Mouse (Mus musculus) gastrocnemius, adult 2 months (tissue): ENCODE data around the gene Foxp1. TPM values are rescaled to one million over a fixed set of nuclear protein-coding genes. Genes with fewer than 3 reads are reported as not detected.

Source experiments
- DNase-seq: peaks from one replicate; pipeline ENCODE4 v3.0.0; 2022
- H3K27ac ChIP-seq: fragments of 200-600 bp; 2 replicates; pipeline ENCODE4 v1.8.1; 2022; ENCODE audit warnings: mild to moderate bottlenecking
- H3K4me3 ChIP-seq: fragments of 200-600 bp; 2 replicates; pipeline ENCODE4 v1.8.1; 2022; ENCODE audit warnings: mild to moderate bottlenecking, moderate library complexity
- CTCF ChIP-seq: fragments of 200-600 bp; IDR thresholded peaks from 2 replicates; pipeline ENCODE4 v1.8.1; 2022; ENCODE audit warnings: antibody characterized with exemption, mild to moderate bottlenecking, moderate library complexity
- intact Hi-C: fragments of 180-260 bp; cut with DNase I; formaldehyde crosslinking; loops from one replicate; pipeline ENCODE4 v1.15.1; 2025
- total RNA-seq, 2 experiments: library from RNA; stranded (reverse); gene quantifications; 2 replicates each; pipeline ENCODE4 v1.2.3; 2021

The Foxp1 gene
- total RNA-seq, 2 experiments from 2014 or later, result 17.4 to 20.9 TPM

GRCm38 (mm10) chr6:99344966-99345365 lies 177.6 kb downstream of the Foxp1 start:
- intact Hi-C loops, result no loop called here
- no peak for DNase-seq
- Histone ChIP-seq H3K27ac (no peak overlapping the region), H3K4me3 (no peak overlapping the region)
- TF ChIP-seq CTCF, result no peak

- no peak overlapping the region for H3K27ac ChIP-seq
- intact Hi-C loops, result no loop called here
- no peak overlapping the region for H3K4me3 ChIP-seq
- DNase-seq, result no peak
- no peak for TF ChIP-seq CTCF
These were observed 178.2 kb downstream of the Foxp1 start for GRCm38 (mm10) chr6:99344357-99344756.

DNA sequence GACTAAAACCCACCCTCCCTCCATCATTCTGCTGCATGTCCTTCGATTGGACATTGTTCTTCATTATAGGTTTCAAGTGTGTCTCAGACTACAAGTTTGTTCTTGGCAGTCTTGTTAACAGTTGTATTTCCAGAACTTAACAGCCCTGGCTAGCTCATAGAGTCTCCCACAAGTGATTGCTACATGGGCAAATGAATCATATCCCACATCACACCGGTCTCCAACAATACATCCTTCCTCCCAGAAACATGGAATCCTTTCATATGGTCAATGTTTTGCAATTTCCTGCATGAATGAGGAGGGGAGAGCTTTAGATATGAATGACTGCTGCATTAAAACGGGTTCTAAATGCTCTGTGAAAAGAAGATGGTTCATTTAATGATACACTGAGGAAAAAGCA lies 178.7 kb downstream of the Foxp1 start:
- Histone ChIP-seq H3K27ac (no peak overlapping the region), H3K4me3 (no peak overlapping the region)
- TF ChIP-seq CTCF, result no peak
- no peak for DNase-seq
- intact Hi-C loops, result no loop called here

- H3K27ac ChIP-seq, result no peak overlapping the region
- no peak overlapping the region for H3K4me3 ChIP-seq
- no peak for TF ChIP-seq CTCF
- intact Hi-C loops, result no loop called here
- no peak for DNase-seq
These were observed 180.1 kb downstream of the Foxp1 start for GRCm38 (mm10) chr6:99342416-99342815.

GRCm38 (mm10) chr6:99340902-99341301 lies 181.6 kb downstream of the Foxp1 start:
- no peak for DNase-seq
- intact Hi-C loops, result no loop called here
- TF ChIP-seq CTCF, result no peak
- Histone ChIP-seq H3K27ac (no peak overlapping the region), H3K4me3 (no peak overlapping the region)

DNA sequence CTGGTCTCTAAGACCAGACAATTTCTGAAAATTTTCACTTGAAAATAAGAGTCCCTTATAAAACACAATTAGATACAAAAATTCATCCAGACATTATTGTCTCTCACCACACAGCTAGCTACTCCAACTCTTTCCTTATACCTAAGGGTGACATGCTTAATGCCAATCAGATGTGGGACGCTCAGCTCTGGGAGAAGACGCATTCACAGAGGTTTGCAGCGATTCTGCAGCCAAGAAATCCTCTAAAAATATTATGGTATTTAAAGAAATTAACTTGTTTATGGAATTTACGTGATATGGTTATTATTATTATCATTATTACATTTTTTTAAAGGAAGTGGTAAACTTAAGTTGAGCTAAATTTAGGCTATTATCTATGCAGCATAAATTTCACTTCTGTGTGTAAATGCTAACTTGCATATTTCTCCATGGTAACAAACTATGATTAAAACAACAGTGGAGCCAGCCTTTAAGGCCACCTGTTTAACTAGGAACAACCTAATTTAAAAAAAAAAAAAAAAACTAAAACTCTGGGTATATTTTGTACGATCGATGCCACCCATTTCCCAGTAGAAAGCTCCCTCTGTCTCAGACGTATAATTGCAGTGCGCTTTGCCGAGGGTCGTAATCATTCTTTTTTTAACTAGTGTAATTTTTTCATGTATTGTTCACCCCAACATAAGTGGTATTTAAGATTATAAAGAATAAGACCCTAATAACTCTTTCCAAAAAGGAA lies 182.4 kb downstream of the Foxp1 start:
- DNase-seq, result no peak
- Histone ChIP-seq H3K27ac (no peak overlapping the region), H3K4me3 (no peak overlapping the region)
- no peak for TF ChIP-seq CTCF
- intact Hi-C loops, result no loop called here

DNA sequence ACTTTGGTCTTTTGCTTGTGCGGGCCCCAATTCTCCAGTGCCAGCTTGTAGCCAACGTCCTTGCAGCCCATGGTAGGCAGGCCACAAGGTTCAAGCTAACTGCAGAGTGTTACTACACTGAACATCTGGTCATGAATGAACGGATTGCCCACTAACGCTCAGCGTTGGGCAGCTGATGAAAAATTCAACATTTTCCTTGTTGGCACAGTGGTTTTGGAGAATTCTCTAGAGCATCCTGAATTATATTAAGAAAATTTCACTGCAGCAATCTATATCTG lies 183.2 kb downstream of the Foxp1 start:
- Histone ChIP-seq H3K4me3 (no peak overlapping the region), H3K27ac (no peak overlapping the region)
- intact Hi-C loops, result no loop called here
- no peak for DNase-seq
- no peak for TF ChIP-seq CTCF

DNA sequence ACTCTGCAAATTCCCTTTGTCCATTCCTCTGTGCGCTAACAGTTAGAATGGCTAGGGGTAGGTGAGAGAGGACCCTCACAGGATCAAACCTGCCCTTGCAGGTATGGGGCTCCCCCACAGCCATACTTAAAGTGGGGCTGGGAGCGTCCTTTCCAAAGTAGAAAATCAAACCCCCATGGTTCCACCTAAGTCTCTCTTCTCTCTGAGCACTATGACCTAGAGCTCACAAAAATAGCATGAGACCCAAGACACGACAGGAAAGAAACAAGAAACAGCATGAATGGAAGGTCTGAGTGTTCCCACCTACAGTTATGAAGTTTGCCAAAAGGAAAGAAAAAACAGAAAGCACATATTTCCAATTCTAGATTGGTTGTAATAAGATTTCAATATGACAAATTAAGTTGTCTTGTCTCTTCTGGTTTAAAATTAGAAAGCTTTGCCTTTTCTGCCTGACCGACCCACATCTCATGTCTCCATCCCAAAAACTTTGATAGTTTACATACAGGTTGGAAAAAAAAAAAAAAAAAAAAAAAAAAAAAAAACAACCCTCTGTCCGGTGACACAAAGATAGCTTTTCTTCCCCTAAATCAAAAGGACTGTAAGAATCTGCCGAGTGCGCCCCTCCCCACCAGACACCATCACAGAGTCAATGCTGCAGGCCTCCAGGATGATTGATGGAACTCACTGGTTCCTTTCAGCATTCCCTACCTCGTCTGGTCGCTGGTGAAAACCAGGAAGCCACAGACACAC lies 183.8 kb downstream of the Foxp1 start:
- DNase-seq, result no peak
- no peak for TF ChIP-seq CTCF
- Histone ChIP-seq H3K4me3 (no peak overlapping the region), H3K27ac (no peak overlapping the region)
- intact Hi-C loops, result no loop called here

DNA sequence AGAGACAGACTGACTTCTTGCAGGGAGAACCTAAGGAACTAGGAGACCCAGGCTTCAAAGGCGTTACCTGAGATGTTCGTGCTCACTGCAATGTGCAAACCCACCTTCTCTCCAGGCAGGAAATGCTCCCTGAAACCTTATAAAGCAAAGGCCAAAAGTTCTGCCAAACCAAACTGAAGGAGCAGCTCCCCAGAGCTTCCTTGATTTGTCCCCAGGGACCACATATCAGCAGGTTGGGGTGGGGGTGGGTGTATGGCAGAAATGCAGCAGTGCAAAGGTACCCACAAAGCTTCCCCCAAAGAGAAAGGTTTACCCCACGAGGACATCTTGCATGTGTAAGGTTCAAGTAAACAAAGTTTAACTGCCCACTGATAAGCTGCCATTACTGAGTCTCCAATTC lies 184.3 kb downstream of the Foxp1 start:
- Histone ChIP-seq H3K4me3 (no peak overlapping the region), H3K27ac (peak overlapping the region; percentile 65; the same call in 1 of the 2 replicates)
- intact Hi-C loops, result no loop called here
- no peak for DNase-seq
- no peak for TF ChIP-seq CTCF

GRCm38 (mm10) chr6:99337575-99337974 lies 184.9 kb downstream of the Foxp1 start:
- no peak for TF ChIP-seq CTCF
- DNase-seq, result no peak
- intact Hi-C loops, result no loop called here
- H3K27ac ChIP-seq, result peak overlapping the region; percentile 65
- H3K4me3 ChIP-seq, result no peak overlapping the region

GRCm38 (mm10) chr6:99336191-99336590 lies 186.3 kb downstream of the Foxp1 start:
- TF ChIP-seq CTCF, result no peak
- no peak for DNase-seq
- Histone ChIP-seq H3K4me3 (no peak overlapping the region), H3K27ac (peak overlapping the region; percentile 59; the same call in 1 of the 2 replicates)
- intact Hi-C loops, result no loop called here

DNA sequence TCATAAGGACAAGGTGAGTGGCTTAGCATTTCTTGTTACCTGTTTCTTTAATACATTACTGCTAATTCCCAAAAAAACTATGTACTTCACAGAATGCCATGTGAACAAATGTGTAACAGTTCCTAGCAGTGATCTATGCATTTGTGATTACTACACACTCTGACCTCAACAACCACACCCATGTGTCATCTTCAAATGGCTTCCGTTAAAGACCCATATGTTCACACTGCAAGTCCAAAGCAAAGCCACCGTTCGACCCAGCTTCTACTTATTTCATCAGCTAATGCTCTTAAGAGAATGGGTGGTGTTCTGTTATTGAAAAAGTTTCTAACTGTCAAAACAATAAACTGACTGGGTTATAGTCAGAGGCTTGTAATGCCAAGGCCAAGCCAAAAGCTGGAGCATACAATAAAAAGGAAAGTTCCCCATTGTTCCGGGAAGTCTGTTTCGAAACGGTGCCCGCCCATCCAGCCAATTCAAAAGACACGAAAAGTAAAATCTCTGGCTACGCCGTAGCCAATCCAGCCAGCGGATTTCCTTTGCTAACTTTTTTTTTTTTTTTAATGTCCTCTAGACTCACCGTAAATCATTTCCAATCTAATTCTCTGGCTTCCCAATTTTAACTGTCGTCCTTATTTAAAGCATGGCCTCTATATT lies 187.2 kb downstream of the Foxp1 start:
- H3K4me3 ChIP-seq, result peak overlapping the region; percentile 22
- H3K27ac ChIP-seq, result peak overlapping the region; percentile 67
- intact Hi-C loops, result no loop called here
- DNase-seq, result peak; percentile 43
- no peak for TF ChIP-seq CTCF

GRCm38 (mm10) chr6:99334255-99334654 lies 188.3 kb downstream of the Foxp1 start:
- Histone ChIP-seq H3K4me3 (no peak overlapping the region), H3K27ac (no peak overlapping the region)
- intact Hi-C loops, result loop anchor here (5.0 kb wide), 1 partner anchor 43 kb away; no protein-coding TSS in a partner anchor
- DNase-seq, result no peak
- no peak for TF ChIP-seq CTCF

GRCm38 (mm10) chr6:99333127-99333526 lies 189.4 kb downstream of the Foxp1 start:
- Histone ChIP-seq H3K27ac (no peak overlapping the region), H3K4me3 (no peak overlapping the region)
- DNase-seq, result no peak
- intact Hi-C loops, result loop anchor here (5.0 kb wide), 1 partner anchor 44 kb away; no protein-coding TSS in a partner anchor
- no peak for TF ChIP-seq CTCF
